Mouse (Mus musculus) embryo, embryonic 10 days (tissue): ENCODE measurements around the gene Ngrn.

ENCODE experiments used
- DNase-seq: peaks from one replicate; pipeline ENCODE4 v3.0.0-alpha.2; 2015; ENCODE audit warnings: low spot score

Ngrn gene

GRCm38 (mm10) chr7:80261372-80261990 is 466 bp downstream of the Ngrn start:
- peak; percentile 26 for DNase-seq

- no peak for DNase-seq
These were observed 3.6 kb downstream of the Ngrn start for GRCm38 (mm10) chr7:80264606-80265005.

DNA sequence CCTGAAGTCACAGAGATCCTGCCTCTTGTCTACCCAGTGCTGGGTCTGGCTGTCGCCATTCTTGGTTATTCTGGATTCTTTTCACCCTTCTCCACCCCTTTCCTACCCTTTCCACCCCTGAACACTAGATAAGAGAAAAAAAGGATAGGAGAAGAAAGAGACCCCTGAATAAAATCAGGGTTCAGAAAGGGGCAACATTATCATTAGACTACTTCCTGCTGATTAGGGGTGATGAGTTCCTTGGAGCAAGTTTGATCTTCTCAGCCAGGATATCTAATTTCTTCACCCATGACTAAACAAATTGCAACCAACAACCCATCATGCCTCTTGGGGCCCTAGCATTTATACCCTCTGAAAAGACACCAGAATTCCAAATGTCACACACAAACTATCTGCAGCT is 6.7 kb downstream of the Ngrn start:
- no peak for DNase-seq

GRCm38 (mm10) chr7:80268897-80269750 is 8.1 kb downstream of the Ngrn start, which contains the start of gene Vps33b:
Vps33b (plus strand) TSS chr7:80269649.
- peak; percentile 97 for DNase-seq

DNA sequence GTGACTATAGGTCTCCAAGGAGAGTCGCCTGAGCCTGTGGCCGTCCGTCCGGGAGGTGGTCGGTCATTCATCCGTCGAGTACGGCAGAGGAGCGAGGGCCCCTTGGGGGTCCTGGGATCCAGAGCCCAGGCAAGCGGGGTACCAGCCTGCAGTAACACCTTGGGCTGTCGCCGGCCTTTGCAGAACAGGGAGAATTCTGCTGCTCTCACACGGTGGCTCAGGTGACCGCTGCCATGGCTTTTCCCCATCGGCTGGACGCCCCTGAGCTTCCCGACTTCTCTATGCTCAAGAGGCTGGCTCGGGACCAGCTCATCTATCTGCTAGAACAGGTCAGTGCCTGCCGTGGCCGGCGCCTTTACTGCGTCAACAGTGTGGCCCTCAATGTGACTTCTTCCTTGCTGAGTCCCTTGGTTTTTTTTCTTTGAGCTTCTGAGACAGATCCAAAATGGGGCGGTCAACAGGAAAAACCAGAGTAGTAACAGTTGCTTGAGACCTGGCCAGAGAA is 8.8 kb downstream of the Ngrn start:
- peak; percentile 12 for DNase-seq

DNA sequence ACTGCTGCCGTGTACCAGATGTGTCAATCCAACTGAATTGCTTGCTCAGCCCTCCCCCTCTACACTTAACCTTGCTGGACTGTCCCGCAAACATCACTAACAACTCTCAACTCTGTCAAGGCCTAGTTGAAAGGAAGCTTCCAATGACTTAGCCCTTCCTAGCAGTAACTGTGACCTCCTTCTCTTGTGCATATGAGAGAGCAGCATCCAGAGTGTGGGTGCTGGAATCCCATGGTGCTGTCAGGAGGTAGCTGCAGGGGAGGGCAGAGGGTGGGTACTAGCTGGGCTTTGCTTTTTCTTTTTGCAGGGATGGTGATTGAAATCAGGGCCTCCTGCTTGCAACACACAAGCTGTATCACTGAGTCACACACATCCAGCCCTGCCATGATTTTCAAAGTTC is 12.4 kb downstream of the Ngrn start:
- no peak for DNase-seq

GRCm38 (mm10) chr7:80276374-80276773 is 15.4 kb downstream of the Ngrn start:
- DNase-seq: no peak

- DNase-seq: no peak
These were observed 19.0 kb downstream of the Ngrn start for GRCm38 (mm10) chr7:80280032-80280431.

GRCm38 (mm10) chr7:80280998-80281397 is 20.0 kb downstream of the Ngrn start:
- DNase-seq: no peak

- DNase-seq: no peak
These were observed 20.6 kb downstream of the Ngrn start for GRCm38 (mm10) chr7:80281646-80282045.

- DNase-seq: no peak
These were observed 22.4 kb downstream of the Ngrn start for GRCm38 (mm10) chr7:80283226-80283918.

DNA sequence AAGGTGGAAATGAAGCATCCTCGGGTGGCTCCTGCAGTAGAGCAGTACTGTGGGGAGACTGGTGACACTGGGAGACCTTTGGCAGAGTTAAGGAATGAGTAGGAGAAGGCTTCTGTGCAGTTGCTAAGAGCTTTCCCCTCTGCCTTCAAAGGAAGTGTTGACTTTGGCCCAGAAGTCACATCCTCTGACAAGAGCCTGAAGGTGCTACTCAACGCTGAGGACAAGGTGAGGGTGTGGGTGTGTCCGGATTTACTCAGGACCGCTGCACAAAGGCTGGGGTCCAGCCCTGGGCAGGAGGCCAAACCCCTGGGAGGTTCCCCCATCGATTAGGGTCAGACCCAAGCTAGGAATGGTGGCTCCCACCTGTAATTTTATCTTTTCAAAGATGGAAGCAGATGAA is 23.4 kb downstream of the Ngrn start:
- no peak for DNase-seq

DNA sequence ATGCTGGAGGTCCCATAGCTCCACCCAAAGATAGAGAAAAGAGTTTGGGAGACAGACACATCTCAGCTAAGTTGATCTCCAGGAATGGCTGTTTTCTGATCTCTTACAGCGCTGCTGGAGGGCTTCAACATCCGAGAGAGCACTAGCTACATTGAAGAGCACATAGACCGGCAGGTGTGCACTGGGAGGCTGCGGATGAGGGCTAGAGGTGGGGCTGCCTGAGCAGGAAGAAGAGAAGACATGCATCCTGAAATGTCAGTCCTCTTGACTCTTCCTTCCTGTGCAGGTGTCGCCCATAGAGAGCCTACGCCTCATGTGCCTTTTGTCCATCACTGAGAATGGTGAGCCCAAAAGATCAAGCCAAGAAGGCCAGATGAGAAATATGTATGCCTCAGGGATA is 24.7 kb downstream of the Ngrn start:
- DNase-seq: no peak

DNA sequence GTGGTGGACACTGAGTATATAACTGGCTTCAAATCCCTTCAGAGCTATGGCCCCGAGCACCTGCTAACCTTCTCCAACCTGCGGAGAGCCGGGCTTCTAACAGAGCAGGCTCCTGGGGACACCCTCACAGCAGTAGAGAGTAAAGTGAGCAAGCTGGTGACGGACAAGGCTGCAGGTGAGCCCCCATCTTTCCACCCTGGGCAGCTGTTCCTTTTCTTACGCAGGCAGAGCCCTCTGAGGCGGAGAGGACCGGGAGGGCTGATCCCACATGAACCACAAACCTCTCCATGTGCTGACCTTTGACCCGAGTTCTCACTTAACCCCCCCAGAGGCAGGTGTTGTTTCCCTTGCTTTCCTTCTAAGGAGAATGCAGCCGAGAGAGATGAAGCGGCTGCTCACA is 26.7 kb downstream of the Ngrn start:
- DNase-seq: no peak

- DNase-seq: peak; percentile 99
These were observed 33.2 kb downstream of the Ngrn start, which contains the start of gene Prc1 for GRCm38 (mm10) chr7:80294062-80294763. Prc1 (plus strand) TSS chr7:80294450.

- DNase-seq: peak; percentile 63
These were observed 34.0 kb downstream of the Ngrn start for GRCm38 (mm10) chr7:80294764-80295648.

GRCm38 (mm10) chr7:80296462-80296861 is 35.4 kb downstream of the Ngrn start:
- DNase-seq: no peak

DNA sequence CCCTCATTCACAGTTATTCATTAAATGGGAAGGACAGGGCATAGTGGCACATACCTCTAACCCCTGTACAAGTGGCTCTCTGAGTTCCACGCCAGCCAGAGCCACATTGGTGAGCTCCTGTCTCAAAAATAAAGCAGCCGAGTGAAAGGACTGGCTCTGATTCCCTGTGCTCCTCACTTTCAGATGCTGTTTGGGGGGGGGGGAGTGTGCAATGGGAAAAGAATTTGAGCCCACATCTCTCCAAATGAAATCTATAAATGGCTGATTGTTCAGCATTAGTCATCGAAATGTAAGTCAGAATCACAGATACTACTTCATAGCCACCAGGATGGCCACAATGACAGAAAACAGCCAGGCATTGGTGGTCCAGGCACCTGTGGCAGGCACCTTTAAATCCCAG is 36.0 kb downstream of the Ngrn start:
- no peak for DNase-seq

DNA sequence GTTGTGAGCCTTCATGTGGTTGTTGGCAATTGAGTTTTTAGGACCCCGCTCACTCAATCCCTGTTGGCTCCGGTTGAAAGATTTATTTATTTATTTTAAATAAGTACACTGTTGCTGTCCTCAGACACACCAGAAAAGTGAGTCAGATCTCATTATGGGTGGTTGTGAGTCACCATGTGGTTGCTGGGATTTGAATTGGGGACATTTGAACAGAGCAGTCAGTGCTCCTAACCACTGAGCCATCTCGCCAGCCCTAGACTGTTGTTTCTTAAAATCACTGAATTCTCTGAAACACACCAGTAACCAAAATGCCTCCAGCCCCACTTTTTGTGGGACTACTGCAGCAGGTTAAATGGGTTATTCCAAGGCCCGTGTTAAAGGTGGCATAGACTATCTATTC is 37.7 kb downstream of the Ngrn start:
- DNase-seq: no peak

GRCm38 (mm10) chr7:80299568-80299967 is 38.6 kb downstream of the Ngrn start:
- no peak for DNase-seq

DNA sequence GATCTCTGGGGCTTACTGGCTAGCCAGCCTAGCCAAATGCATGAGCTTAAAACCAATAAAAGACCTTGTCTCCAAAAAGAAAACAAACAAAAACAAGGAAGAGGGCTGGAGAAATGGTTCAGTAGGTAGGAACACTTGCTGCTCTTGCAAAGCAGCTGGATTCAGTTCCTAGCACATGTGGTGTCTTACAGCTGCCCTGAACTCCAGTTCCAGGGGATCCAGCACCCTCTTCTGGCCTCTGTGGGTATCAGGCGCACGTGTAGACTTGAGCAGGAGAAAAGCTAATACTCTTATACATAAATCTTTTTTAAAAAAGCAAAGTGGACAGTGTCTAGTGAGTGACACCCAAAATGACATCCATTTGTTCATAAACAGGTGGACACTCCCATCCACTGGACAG is 40.5 kb downstream of the Ngrn start:
- DNase-seq: no peak
